Mouse (Mus musculus) erythroblast, embryonic 14.5 days (primary cell): ENCODE measurements around the gene Nr0b2. TPM values are rescaled to one million over a fixed set of nuclear protein-coding genes. Genes with fewer than 3 reads are reported as not detected.

ENCODE experiments used
- H3K27me3 ChIP-seq: 2 replicates; pipeline ENCODE4 v1.6.1; 2012; ENCODE audit warnings: inconsistent platforms; ENCODE audit not compliant: control insufficient read depth
- H3K36me3 ChIP-seq: 2 replicates; pipeline ENCODE4 v1.6.1; 2012; ENCODE audit warnings: mild to moderate bottlenecking, inconsistent platforms; ENCODE audit not compliant: control insufficient read depth
- H3K4me1 ChIP-seq: 2 replicates; pipeline ENCODE4 v1.6.1; 2012; ENCODE audit warnings: inconsistent platforms; ENCODE audit not compliant: control insufficient read depth
- H3K4me3 ChIP-seq: replicated peaks from 2 replicates; pipeline ENCODE3; 2012; ENCODE audit warnings: moderate library complexity, mild to moderate bottlenecking, inconsistent platforms
- H3K9me3 ChIP-seq: 2 replicates; pipeline ENCODE4 v1.6.1; 2012; ENCODE audit warnings: low read length, inconsistent platforms, mixed read lengths; ENCODE audit not compliant: control insufficient read depth
- GATA1 ChIP-seq: IDR thresholded peaks from 2 replicates; pipeline ENCODE4 v1.6.1; 2012; ENCODE audit warnings: low read length, inconsistent platforms, mixed read lengths
- TAL1 ChIP-seq: IDR thresholded peaks from 3 replicates; pipeline ENCODE4 v1.6.1; 2012; ENCODE audit warnings: low read length, inconsistent platforms, mixed read lengths
- polyA plus RNA-seq: library from polyadenylated mRNA; stranded (reverse); fragments of >175 nt; gene quantifications from 2 replicates; pipeline ENCODE4 v1.2.3, GENCODE M21; 2012

Nr0b2 gene
- polyA plus RNA-seq, 1 experiment = not detected

GRCm38 (mm10) chr4:133553448-133554330, 513 bp downstream of the Nr0b2 start:
- TF ChIP-seq TAL1 (no peak), GATA1 (no peak)
- peaks cover 3% of the 10 kb centered on the region for H3K4me1 ChIP-seq
- no peaks in the 10 kb centered on the region for H3K9me3 ChIP-seq
- H3K36me3 ChIP-seq = no peaks in the 10 kb centered on the region
- no peak overlapping the region for H3K4me3 ChIP-seq
- H3K27me3 ChIP-seq = peaks cover 14% of the 10 kb centered on the region; the same call in 1 of the 2 replicates

- Histone ChIP-seq H3K4me1 (peaks cover 3% of the 10 kb centered on the region), H3K4me3 (no peak overlapping the region), H3K36me3 (no peaks in the 10 kb centered on the region), H3K9me3 (no peaks in the 10 kb centered on the region), H3K27me3 (peaks cover 14% of the 10 kb centered on the region; the same call in 1 of the 2 replicates)
- TF ChIP-seq TAL1 (no peak), GATA1 (no peak)
These were observed 4.0 kb downstream of the Nr0b2 start for GRCm38 (mm10) chr4:133557041-133557717.

- no peak overlapping the region for H3K4me3 ChIP-seq
- TF ChIP-seq TAL1 = no peak
- no peak for TF ChIP-seq GATA1
- no peaks in the 10 kb centered on the region for H3K4me1 ChIP-seq
- H3K9me3 ChIP-seq = peaks cover 3% of the 10 kb centered on the region; the same call in 1 of the 2 replicates
- H3K36me3 ChIP-seq = no peaks in the 10 kb centered on the region
- H3K27me3 ChIP-seq = peaks cover 7% of the 10 kb centered on the region; the same call in 1 of the 2 replicates
These were observed 6.7 kb downstream of the Nr0b2 start for GRCm38 (mm10) chr4:133559846-133560245.

- Histone ChIP-seq H3K4me1 (no peaks in the 10 kb centered on the region), H3K36me3 (no peaks in the 10 kb centered on the region), H3K27me3 (no peaks in the 10 kb centered on the region), H3K4me3 (no peak overlapping the region), H3K9me3 (peaks cover 3% of the 10 kb centered on the region; the same call in 1 of the 2 replicates)
- TF ChIP-seq TAL1 = no peak
- TF ChIP-seq GATA1 = no peak
These were observed 8.4 kb downstream of the Nr0b2 start for GRCm38 (mm10) chr4:133561622-133562021.

GRCm38 (mm10) chr4:133563123-133563571, 10.0 kb downstream of the Nr0b2 start:
- Histone ChIP-seq H3K27me3 (no peaks in the 10 kb centered on the region), H3K36me3 (no peaks in the 10 kb centered on the region), H3K4me1 (no peaks in the 10 kb centered on the region), H3K9me3 (peaks cover 3% of the 10 kb centered on the region; the same call in 1 of the 2 replicates), H3K4me3 (no peak overlapping the region)
- TF ChIP-seq TAL1 (no peak), GATA1 (no peak)

- Histone ChIP-seq H3K27me3 (no peaks in the 10 kb centered on the region), H3K36me3 (no peaks in the 10 kb centered on the region), H3K4me1 (no peaks in the 10 kb centered on the region), H3K4me3 (no peak overlapping the region), H3K9me3 (peaks cover 5% of the 10 kb centered on the region; the same call in 1 of the 2 replicates)
- TF ChIP-seq GATA1 = no peak
These were observed 14.1 kb downstream of the Nr0b2 start for GRCm38 (mm10) chr4:133567251-133567650.

GRCm38 (mm10) chr4:133569291-133570065, 16.3 kb downstream of the Nr0b2 start:
- Histone ChIP-seq H3K4me1 (peaks cover 10% of the 10 kb centered on the region), H3K36me3 (no peaks in the 10 kb centered on the region), H3K9me3 (peaks cover 3% of the 10 kb centered on the region; the same call in 1 of the 2 replicates), H3K4me3 (no peak overlapping the region), H3K27me3 (no peaks in the 10 kb centered on the region)
- TF ChIP-seq GATA1 = no peak
- no peak for TF ChIP-seq TAL1

- Histone ChIP-seq H3K27me3 (no peaks in the 10 kb centered on the region), H3K4me1 (peaks cover 14% of the 10 kb centered on the region), H3K9me3 (0 out of 2 replicates have a peak, but pooled peaks cover 2% of the 10 kb centered on the region), H3K4me3 (no peak overlapping the region), H3K36me3 (no peaks in the 10 kb centered on the region)
- TF ChIP-seq GATA1 = no peak
- no peak for TF ChIP-seq TAL1
These were observed 16.9 kb downstream of the Nr0b2 start for GRCm38 (mm10) chr4:133570066-133570466.
